Mouse (Mus musculus) kidney, adult 8-10 months (tissue): ENCODE measurements around the gene Il27ra.

Source experiments
- DNase-seq, 2 experiments: peaks; one replicate each; pipeline ENCODE4 v3.0.0; 2022

The Il27ra gene

DNA sequence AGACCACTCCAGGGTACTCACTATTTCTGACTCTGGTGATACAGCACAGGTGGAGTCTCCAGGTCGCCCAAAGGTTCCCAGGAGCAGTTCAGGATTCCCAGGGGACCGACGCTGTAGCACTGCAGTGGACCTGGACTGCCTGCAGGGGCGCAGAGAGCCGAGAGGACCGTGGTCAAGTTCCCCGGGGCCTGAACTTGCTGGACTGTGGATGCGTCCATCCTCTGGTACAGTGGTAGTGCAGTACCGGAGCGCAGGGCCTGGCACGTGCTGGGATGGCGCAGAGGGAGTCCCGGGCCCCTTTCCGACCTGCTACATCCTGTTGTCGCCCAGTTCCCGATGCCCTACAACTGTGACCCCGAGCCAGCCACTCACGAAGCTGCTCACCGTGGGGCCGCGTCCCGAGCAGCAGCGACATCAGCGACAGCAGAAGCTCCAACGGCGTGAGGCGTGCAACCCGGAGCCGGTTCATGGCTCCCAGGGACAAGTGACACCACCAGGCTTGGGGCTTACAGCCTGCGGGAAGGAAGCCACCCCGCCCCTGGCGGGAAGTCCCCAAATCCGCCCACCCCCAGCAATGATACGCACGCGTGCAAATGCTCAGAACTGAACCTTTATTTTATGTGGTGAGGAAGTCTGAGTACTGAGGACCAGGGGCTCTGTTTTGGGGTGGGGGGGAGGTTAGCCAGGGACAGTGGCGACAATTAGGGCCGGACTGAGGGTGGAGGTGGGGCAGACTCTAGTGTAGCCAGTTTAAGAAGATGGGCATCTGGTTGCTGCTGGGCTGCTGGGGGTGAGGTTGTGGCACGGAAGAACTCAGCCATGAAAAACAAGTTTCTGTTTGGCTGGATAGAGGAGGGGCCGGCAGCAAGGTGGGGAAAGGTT lies at the start of gene Il27ra:
Il27ra (minus strand) TSS at position 524 of the 882 bp plus-strand sequence.
- peak; percentile 50 to 71 for DNase-seq

DNA sequence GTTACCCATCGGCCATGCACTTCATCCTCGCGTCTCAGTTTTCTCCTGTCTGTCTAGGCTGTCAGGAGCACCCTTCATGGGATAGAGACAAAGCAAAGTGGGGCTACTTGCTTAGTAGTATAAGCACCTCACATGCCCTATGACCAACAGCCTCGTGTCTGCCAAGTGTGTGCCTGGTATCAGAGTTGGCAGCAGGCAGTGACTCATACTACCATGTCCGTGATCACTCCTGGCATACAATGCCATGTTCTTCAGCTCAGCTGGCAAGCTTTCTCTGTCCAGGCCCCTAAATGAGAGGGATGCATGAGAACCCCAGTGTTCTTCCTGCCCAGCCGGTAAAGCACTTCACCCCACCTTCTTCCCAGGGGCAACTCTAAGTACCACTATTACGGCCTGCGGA lies 48.2 kb upstream of the Il27ra start:
- no peak for DNase-seq

DNA sequence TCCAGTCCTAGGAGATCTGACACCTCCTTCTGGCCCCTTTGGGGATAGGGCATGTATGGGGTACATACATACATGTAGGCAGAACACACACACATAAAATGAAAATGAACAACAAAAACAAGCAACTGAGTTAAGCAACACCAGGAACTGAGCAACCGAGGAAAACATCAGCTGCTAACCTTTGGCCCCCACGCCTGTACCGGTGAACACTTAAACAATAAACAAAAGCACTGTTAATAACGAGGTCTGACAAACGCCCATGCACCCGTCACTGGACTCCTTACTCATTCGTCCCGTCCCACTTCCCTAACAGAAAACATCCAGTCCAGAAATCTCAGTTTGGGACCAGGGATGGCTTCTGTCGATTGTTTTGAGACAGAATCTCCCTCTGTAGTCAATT lies 46.9 kb upstream of the Il27ra start:
- no peak for DNase-seq

DNA sequence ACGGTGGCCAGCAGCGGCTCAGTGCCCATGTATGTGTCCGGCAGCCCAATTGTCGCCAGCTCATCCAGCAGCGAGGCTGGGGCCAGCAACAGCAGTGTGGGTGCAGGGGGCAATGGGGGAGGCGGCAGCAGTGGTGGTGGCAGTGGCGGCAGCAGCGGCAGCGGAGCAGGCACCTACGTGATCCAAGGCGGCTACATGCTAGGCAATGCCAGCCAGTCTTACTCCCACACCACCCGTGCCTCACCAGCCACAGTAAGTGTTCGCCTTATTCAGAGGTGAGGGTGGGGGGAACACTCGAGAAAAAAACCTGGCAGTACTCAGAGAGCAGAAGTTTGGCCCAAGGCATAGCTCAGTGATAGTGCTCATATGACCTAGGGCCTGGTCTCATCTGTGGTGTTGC lies 45.4 kb upstream of the Il27ra start:
- DNase-seq: no peak

DNA sequence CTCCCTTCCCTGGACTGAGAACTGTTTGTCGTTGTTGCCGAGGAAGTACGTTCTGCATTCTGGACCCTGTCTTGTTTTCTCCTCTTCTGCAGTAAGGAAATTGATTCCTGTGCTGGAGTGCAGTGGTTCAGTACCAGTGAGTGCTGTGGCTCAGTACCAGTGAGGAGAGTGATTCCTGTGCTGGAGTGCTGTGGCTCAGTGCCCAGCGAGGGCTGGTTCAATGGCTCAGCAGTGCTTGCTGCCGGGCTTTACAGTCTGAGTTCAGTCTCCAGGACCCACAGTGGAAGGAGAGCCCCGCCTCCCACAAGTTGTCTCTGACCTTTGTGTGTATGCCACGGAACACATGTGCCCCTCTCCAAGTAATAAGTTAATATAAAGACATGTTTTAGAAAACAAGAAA lies 44.8 kb upstream of the Il27ra start:
- peak in 1 of 2 experiments; percentile 47 for DNase-seq

DNA sequence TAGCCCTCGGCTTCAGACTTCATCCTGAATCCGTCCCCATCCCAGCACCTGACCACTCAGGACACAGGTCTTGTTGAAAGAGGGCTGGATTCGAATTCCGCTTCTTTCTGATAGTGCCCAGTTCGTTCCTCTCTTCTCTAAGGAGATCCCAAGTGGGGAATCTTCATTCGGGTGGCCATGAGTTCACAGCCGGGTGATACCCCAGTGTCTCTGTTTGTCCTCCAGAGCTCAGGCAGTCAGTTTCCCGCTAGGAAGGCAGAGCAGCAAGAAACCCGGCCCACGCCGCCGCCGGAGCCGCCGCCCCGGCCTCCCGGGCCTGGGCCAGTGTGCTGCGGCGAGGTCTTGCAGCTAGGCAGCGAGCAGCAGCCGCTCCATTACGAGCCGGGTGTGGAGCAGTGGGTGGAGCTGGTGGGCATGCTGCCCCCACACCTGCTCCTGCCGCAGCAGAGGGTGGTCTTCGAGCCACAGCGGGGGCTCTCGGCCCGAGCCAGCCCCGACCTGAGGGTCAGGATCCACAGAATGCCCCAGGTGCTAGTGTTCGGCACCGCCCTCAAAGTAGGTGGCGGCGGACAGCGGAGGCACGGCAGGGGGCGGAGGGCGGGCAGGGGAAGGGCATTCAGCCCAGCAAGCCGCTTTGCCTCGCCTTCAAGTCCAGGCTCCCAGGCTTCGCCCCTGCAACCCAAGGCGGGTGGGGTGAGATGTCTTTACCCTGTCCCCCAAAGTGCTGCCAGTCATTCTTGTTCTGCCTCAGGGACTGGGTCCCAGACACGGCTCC lies 42.1 kb upstream of the Il27ra start:
- DNase-seq: peak in 1 of 2 experiments; percentile 45

DNA sequence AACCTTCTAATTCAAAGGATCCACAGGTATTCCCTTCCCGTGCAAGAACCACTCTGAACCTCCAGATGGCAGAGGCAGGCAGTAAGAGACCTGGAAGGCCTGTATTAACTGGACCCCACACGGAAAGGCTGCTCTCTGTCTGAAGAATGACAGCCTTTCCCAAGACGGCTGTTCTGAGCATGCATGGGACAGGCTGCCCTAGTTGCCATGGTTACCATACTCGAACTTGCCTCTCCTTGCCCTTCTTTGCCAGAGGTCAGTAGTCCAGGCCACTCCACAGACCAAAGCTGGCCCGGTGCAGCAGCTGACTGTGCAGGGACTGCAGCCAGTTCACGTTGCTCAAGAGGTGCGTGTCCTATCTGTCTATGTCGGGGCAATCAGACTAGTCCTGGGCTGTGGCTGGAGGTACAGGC lies 41.4 kb upstream of the Il27ra start:
- peak; percentile 83 to 88 for DNase-seq

DNA sequence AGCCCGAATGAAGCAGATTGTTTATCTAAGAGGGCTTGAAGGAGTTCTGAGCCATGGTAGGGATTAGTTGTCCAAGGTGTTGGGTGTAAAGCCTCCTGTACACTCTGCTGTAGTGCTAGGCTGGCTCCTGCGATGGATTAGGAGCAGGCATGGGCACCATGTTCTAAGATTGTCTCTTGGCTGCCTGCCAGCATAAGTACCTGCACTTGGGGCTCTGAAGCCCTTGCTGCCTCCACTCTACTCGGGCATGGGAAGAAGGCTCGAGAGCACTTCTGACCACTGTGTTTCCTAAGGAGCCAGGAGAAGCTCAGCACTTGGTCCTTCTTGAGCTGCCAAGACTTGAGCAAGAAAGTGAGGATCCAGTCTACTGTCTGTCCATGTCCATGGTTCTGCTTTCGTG lies 36.8 kb upstream of the Il27ra start:
- no peak for DNase-seq

DNA sequence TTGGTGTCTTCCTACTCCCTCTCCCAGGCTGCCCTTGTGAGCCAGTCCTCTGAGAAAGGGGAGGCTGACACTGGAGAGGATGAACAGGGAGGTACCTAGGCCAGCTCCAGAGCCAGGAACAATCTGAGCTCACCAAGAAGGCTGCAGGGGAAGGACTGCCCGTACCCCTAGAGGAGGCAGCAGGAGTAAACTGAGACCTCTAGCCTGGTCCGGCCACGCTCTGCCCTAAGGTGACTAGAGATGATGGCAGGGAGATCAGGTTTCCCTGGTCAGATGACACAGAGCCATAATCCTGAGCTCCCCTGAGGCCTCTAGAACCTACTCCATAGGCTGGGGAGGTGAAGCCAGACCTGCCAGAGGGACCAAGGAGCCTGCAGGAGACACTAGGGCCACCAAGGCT lies 34.5 kb upstream of the Il27ra start:
- DNase-seq: no peak

DNA sequence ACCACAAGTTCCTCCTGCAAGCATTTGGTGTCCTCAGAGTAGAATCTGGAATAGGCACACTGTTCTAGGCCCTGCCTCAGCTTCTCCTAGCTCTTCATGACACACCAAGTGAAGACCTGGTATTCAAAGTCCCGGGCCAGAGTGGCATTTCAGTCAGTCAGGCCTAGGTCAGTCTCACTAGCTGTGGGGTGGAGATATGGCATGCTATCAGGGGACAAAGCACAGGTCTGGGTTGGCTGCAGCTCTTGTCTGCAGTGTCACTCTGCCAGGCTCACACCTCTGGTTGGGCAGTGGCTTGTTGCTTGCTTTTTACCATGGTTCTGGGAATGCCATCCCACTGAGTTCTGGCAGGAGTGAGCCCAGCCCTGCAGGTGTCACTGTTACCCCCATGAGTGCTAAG lies 34.0 kb upstream of the Il27ra start:
- no peak for DNase-seq

DNA sequence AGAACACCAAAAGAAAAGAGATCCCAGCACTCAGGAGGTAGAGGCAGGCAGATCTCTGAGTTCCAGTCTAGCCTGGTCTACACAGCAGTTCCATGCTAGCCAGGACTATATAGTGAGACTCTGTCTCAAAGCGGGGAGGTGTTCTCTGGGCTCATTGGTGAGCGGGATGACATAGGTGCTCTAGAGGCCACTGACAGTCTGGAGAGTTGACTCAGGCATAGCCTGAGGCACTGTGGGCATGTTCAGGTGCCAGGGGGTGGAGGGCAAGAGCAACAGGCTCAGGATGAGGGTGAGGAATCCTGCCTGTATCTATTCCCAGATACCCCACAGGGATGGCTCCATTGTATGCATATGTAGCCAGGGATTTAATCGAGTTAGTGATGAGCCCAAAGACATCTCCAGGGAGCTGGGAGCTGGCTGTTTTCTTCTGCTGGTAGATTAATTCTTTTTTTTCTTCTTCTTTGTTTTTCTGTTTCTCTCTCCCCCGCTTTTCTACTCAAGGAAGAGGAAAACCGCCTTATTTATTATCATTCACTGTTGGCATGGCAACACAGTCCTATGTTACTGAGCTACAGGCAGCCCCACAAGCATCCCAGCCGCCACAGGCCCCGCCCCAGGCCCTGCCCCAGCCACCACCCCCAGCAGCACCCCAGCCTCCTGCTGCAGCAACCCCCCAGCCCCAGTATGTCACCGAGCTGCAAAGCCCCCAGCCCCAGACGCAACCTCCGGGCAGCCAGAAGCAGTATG lies 31.0 kb upstream of the Il27ra start:
- no peak for DNase-seq

DNA sequence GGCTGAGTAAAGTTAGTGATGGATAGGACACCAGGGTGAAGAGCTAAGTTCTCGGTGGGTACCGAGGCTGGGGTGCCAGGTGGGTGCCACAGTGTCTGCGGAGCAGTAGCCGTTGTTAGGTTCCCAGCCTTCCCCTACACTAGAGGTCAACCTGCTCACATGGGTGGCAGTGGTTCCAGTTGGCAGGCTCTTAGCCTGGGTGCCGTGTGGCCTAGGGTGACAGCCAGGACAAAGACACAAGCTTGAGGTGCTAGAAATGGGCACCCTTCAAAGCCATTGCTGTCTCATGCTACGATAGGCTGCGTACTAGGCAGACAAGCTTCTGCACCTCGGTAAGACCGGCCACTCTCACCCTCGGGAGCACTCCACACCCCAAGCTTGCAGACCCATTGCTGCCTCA lies 29.9 kb upstream of the Il27ra start:
- no peak for DNase-seq

DNA sequence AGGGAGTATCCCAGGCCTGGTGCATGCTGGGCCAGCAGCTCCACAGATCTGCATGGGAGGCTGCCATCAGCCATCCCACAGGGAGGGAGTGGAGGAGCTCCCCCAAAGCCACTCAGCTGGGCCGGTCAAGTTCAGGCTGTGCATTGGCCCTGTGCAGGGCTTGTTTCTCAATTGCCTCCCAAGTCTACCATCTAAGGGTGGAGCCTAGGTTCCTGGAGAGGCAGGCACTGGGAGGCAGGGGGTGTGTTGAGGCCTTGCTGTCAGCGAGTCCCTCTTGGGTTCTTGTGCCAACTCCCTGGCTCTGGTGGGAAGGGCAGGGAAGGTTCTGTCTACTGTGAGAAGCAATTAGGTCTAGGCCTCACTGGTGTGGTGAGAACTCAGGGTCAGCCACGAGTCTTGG lies 29.5 kb upstream of the Il27ra start:
- DNase-seq: no peak

DNA sequence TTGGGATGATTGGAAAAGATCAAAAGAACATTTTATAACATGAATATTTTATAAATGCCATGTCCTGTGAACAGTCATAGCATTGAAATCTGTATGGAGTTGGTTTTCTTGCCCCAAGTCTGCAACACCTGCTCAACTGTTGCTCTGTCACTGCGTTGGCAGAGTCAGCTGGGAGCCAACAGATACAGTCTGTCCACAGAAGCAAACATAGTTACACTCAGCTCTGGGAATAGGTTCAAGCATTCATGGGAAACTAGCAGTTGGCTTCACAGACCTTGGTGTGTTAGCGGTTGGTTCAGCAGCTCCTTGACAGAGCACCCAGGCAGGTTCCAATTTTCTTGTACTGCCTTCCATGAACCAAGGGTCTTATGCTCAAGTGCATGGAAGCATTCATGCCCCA lies 28.3 kb upstream of the Il27ra start:
- no peak for DNase-seq

DNA sequence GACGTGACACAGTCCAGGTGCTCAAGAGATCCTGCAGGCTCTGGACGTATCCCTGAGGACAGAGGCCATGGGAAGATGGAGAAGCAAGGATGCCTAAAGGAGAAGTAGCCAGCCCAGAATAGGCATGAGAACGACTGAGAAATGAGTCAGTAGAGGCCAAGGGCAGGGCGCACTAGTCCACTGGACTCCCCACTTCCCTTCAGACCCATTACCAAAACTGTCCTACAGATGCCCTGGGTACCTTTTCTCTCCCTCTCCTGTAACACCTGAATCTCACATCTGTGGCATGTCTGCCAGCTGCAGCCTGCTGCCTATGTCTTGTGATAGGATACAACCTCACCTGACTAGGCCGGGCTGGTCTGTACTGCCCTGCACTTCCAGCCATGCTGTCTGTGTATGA lies 27.9 kb upstream of the Il27ra start:
- no peak for DNase-seq

DNA sequence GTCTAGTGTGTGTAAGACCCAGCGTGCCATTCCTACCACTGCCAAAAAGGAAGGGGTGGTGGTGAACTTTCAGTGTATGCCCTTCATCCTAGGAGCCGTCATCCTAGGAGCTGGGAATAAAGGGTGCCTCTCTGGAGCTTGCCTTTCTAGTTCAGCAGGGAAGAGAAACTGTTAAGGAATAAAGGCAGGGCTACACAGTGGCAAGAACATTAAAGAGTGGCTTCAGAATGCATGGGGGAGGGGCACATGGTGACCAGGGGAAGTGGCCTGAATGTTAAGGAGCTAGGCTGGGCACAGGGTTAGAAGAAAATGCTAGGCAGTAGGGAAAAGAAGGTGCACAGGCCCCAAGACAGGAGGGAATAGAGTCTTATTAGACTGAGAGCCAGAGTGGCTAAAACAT lies 27.4 kb upstream of the Il27ra start:
- DNase-seq: no peak

DNA sequence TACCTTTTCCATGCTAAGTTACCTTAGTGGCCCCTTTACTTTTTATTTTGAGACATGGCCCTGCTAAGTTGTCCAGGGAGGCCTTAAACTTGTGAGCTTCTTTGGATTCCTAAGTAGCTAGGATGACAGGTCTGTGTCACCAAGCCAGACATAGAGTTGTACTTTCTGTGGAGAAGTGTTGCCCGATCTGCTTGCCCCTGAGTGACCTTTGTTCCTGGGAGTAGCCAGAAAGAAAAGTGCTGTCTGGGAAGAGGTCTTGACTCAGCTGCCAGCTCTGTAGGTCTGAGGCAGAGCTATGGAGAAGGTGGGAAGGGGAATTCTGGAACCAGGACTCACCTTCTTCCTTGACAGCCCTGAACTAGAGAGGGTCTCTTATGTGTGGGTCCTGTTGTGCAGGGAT lies 26.8 kb upstream of the Il27ra start:
- DNase-seq: peak in 1 of 2 experiments; percentile 45

DNA sequence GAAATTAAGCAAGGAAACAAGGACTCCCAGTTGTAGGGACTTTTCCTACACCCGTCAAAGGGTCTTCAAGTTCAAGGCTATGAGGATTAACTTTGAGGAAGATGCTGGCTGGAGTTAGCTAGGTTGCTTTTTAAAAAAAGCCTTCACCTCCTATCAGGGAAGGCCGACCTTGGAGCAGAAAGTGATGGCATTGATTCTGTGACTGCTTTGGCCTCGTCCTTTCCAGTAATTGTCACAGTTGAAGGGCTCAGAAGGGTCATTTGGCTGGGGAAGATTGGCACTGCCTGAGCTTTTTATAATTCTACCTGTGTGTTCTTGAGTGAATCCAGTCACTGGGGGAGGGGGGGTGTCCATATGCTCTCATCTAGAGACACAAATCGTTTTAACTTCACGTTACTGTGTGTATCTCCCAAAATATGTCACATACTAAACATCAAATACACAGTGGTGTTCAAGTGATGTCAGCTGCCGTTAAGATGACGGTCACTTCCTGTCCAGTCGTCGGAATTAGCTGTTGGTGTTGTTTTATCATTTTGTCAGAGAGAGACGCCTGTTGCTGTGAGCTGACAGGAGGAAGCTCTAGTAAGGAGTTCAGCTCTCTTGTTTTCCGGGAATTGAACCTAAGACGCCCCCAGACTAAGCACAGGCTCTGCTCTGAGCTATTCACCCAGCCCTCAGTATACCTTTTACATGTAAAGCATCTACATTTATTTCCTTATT lies 26.1 kb upstream of the Il27ra start:
- no peak for DNase-seq

DNA sequence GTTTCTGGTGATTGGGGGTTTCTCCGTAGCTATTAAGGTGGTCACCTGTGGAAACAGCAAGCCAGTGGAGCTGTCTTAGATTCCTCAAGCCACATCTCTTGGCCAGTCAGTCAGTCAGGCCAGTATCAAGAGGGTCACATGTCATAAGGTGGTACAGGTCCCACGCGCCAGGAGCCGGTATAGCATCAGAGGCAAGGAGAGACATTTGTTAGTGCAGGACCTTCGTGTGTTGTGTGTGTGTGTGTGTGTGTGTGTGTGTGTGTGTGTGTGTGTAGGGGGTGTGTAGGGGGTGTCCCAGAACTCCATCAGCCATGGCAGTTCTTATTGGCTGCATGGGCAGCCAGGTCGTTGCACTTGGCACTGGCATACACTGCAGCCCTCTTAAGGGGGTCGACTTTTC lies 25.5 kb upstream of the Il27ra start:
- no peak for DNase-seq

DNA sequence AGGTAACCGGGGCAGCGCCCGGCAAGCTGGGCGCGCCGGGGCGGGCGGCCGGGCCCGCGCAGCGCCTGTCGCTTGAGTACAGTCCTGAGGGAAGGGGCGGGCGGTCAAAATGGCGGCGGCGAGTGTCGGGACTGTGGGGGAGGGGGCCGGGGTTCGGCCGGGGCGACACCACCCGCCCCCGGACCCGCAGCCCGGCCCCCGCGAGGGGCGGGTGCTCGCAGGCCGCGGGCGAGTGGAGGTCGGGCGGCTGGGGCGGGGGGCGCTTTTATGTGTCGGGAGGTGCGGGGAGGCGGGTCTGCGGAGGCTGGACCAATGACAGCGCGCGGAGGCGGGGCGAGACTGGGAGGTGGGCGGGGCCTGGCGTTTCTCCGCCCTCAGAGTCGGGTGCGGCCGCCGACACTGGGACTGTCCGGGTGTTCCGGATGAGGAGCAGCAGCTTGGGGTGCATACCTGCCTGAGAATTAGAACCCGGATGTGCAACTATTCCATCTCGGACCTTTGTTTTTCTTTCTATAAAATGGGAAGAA lies 24.7 kb upstream of the Il27ra start:
- peak; percentile 93 to 98 for DNase-seq

DNA sequence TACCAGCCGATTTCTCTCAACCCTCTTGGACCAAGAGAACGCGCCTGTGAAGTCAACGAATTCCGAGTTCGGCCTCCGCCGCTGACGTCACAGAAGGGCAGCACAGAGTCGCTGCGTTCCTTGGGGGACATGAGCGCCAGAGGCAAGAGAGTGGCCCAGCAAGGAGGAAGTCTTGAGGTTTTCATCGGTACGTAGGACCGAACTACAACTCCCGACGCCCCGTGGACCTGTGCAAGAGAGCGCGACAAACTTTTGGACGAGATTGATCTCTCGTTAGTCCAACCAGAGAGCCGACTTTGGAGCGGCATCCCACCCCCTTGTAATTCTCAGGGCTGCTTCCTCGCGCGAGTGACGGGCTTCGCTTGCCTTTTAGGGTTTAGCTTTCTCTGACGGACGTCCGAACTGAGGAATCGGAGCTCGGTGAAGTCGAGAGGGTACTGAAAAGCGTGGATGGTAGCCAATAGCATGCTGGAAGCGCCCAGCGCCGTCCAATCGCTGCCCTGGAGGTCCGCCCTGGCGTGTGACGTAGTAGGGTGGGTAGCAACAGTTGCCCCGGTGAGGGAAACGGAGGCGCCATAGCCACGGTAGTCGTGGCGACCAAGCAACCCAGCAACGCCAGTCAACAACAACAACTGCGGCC lies 24.0 kb upstream of the Il27ra start, which contains the start of gene Rfx1:
Rfx1 (plus strand) TSS at position 544 of the 640 bp plus-strand sequence.
- peak; percentile 100 for DNase-seq
